Mouse (Mus musculus) heart, adult 11 months (tissue): ENCODE measurements around the gene Ubtf.
A peak's percentile ranks its signal among the peaks of the same experiment; 100 is the strongest.

Source experiments
- DNase-seq: peaks from one replicate; pipeline ENCODE4 v3.0.0; 2022

The Ubtf gene

DNA sequence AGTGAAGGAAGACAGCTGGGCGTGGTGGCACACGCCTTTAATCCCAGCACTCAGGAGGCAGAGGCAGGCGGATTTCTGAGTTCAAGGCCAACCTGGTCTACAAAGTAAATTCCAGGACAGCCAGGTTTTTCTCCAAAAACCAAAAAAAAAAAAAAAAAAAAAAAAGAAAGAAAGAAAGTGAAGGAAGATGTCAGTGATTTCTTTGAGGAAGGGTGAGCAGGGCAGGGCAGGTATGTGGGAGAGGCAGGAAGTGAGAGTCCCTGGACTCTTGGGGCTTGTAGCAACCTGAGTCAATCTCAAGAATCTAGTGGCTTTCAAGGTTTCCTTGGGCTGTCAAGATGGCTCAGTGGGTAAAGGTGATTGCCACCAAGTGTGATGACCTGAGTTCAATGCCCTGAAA is 24.9 kb upstream of the Ubtf start:
- DNase-seq, result no peak

- no peak for DNase-seq
Observed at GRCm38 (mm10) chr11:102342742-102343141, 23.2 kb upstream of the Ubtf start.

GRCm38 (mm10) chr11:102341101-102341500 is 21.6 kb upstream of the Ubtf start:
- no peak for DNase-seq

GRCm38 (mm10) chr11:102339624-102340023 is 20.1 kb upstream of the Ubtf start:
- DNase-seq, result peak; percentile 83

- DNase-seq, result peak; percentile 87
Observed at GRCm38 (mm10) chr11:102339195-102339594, 19.7 kb upstream of the Ubtf start.

DNA sequence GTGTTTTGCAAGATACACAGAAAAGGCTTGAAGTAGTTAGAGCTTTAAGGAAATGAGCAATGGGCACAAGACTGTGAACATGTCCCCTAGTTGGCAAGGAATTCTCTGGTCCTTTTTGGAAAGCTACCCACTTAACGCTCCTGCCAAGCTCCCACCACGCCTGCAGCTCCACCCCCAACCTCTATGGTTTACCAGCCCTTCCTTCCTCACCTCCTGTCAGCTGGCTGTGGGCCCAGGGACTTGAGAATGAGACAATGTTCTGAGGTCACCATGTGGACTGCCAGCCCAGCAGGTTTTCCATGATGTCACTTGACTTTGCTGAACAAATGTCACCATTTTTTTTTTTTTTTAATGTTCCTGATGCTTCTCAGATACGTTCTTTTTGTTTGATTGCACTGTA is 19.0 kb upstream of the Ubtf start:
- peak; percentile 99 for DNase-seq

DNA sequence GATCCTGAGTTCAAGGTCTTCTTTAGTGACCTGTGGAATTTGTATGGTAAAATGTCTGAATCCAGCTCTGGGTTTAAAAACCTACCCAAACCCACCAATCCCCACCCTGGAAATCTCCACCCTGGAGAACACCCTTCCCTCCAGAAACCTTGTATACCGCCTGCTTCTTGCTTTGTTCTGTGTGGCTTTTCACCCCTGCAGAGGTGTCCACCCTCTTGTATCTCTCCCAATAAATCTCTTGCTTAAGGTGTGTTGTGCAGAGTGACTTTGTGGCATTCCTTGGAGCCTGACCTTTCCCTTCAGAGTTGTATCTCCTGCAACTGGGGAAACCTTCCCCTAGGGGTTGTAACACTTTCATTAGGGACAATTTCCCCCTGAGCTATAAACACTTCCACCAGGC is 18.4 kb upstream of the Ubtf start:
- DNase-seq, result no peak

DNA sequence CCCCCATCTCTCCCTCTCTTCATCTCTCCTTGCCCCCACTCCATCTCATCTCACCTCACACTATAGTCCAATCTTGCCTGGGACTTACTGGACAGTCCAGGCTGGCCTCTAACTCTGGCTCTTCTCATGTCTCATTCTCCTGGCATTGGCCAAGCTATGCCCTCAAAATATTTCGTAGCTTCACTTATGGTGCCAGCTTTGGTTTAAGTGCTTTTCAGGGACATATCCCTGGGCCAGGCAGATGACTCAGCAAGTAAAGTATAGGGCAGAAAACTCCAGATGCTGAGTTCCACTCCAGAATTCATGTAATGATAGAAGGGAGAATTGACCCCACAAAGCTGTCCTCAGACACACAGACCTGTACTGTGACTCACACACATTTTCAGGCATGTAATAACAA is 16.6 kb upstream of the Ubtf start:
- peak; percentile 85 for DNase-seq

GRCm38 (mm10) chr11:102334973-102335700 is 15.6 kb upstream of the Ubtf start:
- peak; percentile 96 for DNase-seq

DNA sequence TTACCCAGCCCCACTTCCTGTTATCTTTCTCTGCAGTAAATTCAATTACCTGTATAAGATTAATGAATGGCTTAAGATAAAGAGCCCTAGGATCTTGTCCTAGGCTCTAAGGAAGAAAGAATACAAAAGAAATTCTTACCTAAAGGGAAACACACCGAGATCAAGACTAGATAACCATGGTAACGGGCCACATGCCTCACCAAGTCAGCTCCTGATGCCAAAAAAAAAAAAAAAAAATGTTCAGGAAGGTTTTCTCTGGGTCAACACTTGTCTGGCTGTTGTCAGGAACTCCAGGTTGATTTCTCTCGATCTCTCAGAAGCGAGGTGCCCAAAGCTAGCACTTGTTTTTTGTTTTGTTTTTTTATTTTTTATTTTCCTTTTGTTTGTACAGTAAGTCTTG is 14.5 kb upstream of the Ubtf start:
- no peak for DNase-seq

DNA sequence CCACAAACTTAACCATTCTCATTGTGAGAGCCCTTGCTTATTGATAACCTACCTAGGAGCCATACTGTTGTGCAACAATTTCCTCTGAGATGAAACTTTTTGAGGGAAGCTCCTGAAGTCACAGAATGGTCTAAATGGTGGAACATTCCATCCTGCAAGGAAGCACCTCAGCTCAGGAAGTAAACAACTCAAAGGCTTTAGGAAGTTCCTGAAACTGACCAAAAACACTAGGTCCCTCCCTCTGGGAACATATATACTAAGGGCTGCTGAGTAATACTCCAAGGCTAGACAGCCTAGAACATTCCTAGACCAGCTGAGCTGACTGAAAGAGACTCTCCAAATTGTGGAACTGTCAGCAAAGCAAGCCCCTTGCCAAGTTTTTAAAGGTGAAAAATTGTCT is 13.5 kb upstream of the Ubtf start:
- DNase-seq, result no peak

DNA sequence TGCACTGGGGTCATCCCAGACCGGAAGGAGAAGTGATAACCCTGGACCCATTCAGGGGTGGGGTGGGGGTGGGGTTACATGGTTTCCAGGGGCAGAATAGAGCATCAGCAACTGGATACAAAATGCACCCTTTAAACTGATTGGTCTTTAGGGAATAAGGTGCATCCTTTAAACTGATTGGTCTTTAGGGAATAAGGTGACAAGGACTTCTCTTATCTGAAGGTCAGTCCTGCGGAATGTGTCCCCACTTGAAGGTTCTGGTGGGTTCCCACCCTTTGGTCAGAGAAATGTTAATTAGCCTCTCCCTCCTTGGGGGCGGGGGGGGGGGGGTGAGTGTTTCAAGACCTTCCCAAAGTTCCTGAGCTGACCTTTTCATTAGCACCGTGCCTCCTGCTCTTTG is 12.3 kb upstream of the Ubtf start:
- DNase-seq, result no peak

GRCm38 (mm10) chr11:102330039-102330438 is 10.5 kb upstream of the Ubtf start:
- DNase-seq, result peak; percentile 49

DNA sequence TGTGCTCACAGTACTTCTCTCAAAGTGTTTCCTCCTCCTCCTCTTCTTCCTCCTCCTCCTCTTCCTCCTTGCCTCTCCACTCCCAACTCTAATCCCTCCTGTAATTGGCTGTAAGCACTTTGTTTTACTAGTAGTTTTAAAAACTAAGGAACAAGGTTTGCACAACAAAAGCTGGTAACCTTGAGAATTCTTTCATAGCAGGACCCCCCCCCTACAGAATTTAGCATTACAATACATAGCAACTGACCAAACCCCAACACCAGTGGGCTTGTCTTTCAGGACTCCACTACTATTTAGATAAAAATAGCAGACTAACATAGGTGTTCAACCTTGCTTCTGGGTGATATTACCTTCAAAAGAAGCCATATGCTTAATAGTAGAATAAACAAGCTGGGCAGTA is 10.0 kb upstream of the Ubtf start:
- DNase-seq, result no peak

GRCm38 (mm10) chr11:102327839-102328238 is 8.3 kb upstream of the Ubtf start:
- DNase-seq, result peak; percentile 87

GRCm38 (mm10) chr11:102327250-102327649 is 7.7 kb upstream of the Ubtf start:
- DNase-seq, result peak; percentile 90

DNA sequence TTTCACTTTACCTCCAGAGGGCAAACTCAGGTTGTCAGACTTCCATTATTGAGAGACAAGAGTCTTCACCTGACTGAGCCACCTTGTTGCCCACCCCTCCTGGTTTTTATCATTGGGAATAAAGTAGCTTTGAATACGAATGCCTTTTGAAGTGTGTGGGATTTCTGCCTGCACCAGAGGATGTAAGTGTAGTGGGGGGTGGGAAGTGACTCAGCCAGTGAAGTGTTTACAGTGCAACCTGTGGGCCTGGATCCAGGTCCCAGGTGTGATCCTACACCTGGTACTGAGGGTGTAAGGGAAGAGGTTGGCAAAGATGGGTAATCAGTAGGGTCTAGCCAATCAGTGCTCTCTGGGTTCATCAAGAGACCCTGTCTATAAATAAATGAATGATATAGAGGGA is 4.0 kb upstream of the Ubtf start:
- DNase-seq, result peak; percentile 84

DNA sequence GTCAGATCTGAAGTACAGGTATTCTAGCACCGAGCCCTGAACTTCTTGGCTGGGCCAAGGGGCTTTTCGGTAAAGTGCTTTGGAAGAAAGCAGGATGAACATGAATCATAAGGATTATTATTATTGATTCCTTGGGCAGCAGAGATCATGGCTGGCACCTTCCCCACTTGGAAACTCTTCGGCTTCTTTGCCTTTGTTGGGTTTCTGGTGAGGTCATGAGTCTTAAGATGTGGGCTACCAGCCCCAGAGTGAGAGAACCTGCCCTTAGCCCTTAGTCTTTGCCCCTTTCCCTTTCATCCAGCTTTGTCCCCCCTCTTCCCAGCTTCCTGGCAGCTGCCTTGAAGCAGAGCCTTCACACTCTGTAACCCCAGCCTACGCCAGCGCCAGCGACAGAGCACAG is 2.4 kb upstream of the Ubtf start:
- DNase-seq, result peak; percentile 88

DNA sequence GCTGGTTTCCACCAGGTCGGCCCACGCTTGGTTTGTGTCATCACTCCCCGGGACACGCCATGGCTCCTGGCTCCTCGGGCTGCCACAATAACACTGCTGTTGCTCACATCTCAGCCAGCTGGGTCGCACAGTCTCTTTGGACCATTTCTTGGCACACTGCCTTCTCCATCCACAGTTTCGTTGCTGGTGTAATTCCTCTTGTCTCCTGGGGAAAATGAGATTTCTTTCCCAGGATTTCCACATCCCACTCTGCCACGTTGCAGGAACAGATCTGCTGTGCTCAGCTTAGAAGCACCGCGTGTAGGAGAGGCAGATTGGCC is 1.1 kb upstream of the Ubtf start:
- DNase-seq, result peak; percentile 99

GRCm38 (mm10) chr11:102319941-102320685 is 571 bp upstream of the Ubtf start:
- peak; percentile 99 for DNase-seq

GRCm38 (mm10) chr11:102318576-102319409 is 749 bp downstream of the Ubtf start:
- peak; percentile 97 for DNase-seq

GRCm38 (mm10) chr11:102317901-102318575 is 1.5 kb downstream of the Ubtf start:
- peak; percentile 99 for DNase-seq

DNA sequence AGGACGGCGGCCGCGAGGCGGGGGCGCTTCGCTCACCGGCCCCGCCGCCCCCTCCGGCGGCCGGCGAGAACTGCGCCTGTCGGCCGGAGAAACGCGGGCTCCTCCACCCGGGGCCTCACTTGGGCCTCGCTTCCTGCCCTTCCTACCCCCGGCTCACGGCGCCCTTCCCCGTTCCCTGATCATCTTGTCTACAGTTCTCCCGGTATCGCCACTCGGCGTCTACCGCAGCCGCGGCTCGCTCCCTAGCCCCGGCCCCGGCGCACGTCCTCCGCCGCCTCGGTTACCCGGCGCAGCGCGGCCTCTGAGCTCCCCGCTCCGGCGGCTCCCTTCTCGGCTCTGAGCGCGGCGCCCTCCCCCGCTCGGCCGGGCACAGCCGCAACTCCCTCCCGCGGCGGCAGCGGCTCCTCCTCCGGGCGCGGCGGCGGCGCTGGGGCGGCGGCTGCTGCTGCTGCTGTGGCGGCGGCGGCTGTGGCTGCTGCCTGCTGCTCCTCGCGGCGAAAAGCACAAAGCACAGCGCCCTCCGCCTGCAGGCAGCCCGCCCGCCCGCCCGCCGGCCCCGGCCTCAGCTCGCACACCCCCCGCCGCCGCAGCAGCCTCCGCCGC is 2.1 kb downstream of the Ubtf start:
- peak; percentile 96 for DNase-seq
